Mouse (Mus musculus) cerebellum, adult 2 months (tissue): ENCODE measurements around the gene Spred1.

Experiments
- CTCF ChIP-seq: fragments of 200-500 bp; IDR thresholded peaks from 2 replicates; pipeline ENCODE4 v1.5.1; 2011; ENCODE audit warnings: low read depth, mild to moderate bottlenecking, control low read depth, low read length, moderate library complexity, borderline replicate concordance; ENCODE audit not compliant: insufficient read depth
- POLR2A ChIP-seq: fragments of 200-500 bp; IDR thresholded peaks from 2 replicates; pipeline ENCODE4 v1.6.1; 2011; ENCODE audit warnings: low read length, control low read depth, borderline replicate concordance; ENCODE audit not compliant: insufficient read depth

- TF ChIP-seq POLR2A (no peak), CTCF (no peak)
Measured at GRCm38 (mm10) chr2:117124839-117125238, 3.7 kb downstream of the Spred1 start.
